Mouse (Mus musculus) lung, adult 2 months (tissue): ENCODE results near the gene Lpgat1.

Experiments
- CTCF ChIP-seq: fragments of 200-500 bp; IDR thresholded peaks from 2 replicates; pipeline ENCODE4 v1.5.1; 2011; ENCODE audit warnings: mild to moderate bottlenecking, low read length, control low read depth; ENCODE audit not compliant: insufficient read depth
- POLR2A ChIP-seq: fragments of 200-500 bp; IDR thresholded peaks from 2 replicates; pipeline ENCODE4 v1.6.1; 2011; ENCODE audit warnings: low read depth, mild to moderate bottlenecking, control low read depth, low read length, borderline replicate concordance; ENCODE audit errors: extremely low read depth

DNA sequence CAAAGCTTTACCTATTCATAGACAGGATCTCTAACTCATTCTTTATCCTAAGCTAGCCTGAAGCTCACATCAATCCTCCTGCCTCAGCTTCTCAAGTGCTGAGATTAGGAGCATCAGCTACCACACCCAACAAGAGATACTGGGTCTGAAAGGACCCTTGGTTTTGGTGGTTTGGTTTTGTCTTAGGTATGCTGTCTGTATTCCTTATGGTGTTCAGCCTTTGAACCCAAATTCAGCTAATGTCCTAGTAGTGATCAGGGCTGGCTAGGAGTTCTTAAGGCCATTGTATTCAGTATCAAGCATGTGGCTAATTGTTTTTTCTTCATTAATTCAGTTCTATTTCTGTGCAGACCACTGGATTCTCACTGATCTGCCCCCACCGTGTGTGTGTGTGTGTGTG is 493 bp upstream of the Lpgat1 start:
- no peak for TF ChIP-seq CTCF
- TF ChIP-seq POLR2A, result no peak
